Mouse (Mus musculus) hindbrain, embryonic 11.5 days (tissue): ENCODE results near the gene Rpl32. TPM values are rescaled to one million over a fixed set of nuclear protein-coding genes. Genes with fewer than 3 reads are reported as not detected.

Experiments used
- ATAC-seq: fragments of 200-750 bp; cut with Nextera tagmentation; 2 replicates; pipeline ENCODE4 v1.8.0; 2017; ENCODE audit warnings: mild to moderate bottlenecking, moderate TSS enrichment, moderate library complexity; ENCODE audit not compliant: low FRiP score
- DNase-seq: peaks from one replicate; pipeline ENCODE4 v3.0.0-alpha.2; 2015; ENCODE audit warnings: low spot score
- H3K27ac ChIP-seq: fragments of 300-500 bp; sonication (generic); 2 replicates; pipeline ENCODE4 v1.5.1; 2014; ENCODE audit warnings: mild to moderate bottlenecking, low read depth, low read length
- H3K27me3 ChIP-seq: fragments of 300-500 bp; sonication (generic); 2 replicates; pipeline ENCODE4 v1.6.1; 2014; ENCODE audit warnings: mild to moderate bottlenecking, low read length, moderate library complexity, mixed read lengths; ENCODE audit not compliant: control insufficient read depth, insufficient read depth
- H3K36me3 ChIP-seq: fragments of 300-500 bp; sonication (generic); 2 replicates; pipeline ENCODE4 v1.6.1; 2014; ENCODE audit warnings: mild to moderate bottlenecking, low read length, moderate library complexity, mixed read lengths; ENCODE audit not compliant: control insufficient read depth, insufficient read depth
- H3K4me1 ChIP-seq: fragments of 300-500 bp; sonication (generic); replicated peaks from 2 replicates; pipeline ENCODE4 v1.6.1; 2014; ENCODE audit warnings: low read length, mixed read lengths; ENCODE audit not compliant: control insufficient read depth, insufficient read depth
- H3K4me2 ChIP-seq: fragments of 300-500 bp; sonication (generic); replicated peaks from 2 replicates; pipeline ENCODE4 v1.6.1; 2014; ENCODE audit warnings: mild to moderate bottlenecking, low read depth, low read length
- H3K4me3 ChIP-seq: fragments of 300-500 bp; sonication (generic); 2 replicates; pipeline ENCODE4 v1.5.1; 2014; ENCODE audit warnings: low read depth, low read length
- H3K9ac ChIP-seq: fragments of 300-500 bp; sonication (generic); 2 replicates; pipeline ENCODE4 v1.6.1; 2014; ENCODE audit warnings: low read depth, low read length
- H3K9me3 ChIP-seq: fragments of 300-500 bp; sonication (generic); 2 replicates; pipeline ENCODE4 v1.6.1; 2016; ENCODE audit warnings: low read length; ENCODE audit not compliant: control insufficient read depth
- WGBS: fragments of 180-500 bp; shearing (Covaris S2); extraction: QIAGEN DNeasy Blood & Tissue Kit; methylation state at CpG from one replicate; pipeline ENCODE4 v1.1.7; 2014; 5-methylcytosine and 5-hydroxymethylcytosine counted together
- polyA plus RNA-seq: library from polyadenylated mRNA; unstranded; fragments of >200 nt; fragmentation: Nextera tagmentation; extraction: Ambion mirVana; gene quantifications from 2 replicates; pipeline ENCODE4 v1.2.1, GENCODE M21; 2014

Gene Rpl32
- polyA plus RNA-seq, 1 experiment from 2014 or later, result 1,778 TPM

- Histone ChIP-seq H3K9me3 (no peaks in the 10 kb centered on the region), H3K27me3 (no peaks in the 10 kb centered on the region), H3K4me3 (peak within 1 kb of the TSS; percentile 61), H3K4me1 (peaks cover 4% of the 10 kb centered on the region; the same call in 1 of the 2 replicates), H3K36me3 (no peaks in the 10 kb centered on the region), H3K4me2 (peak within 1 kb of the TSS; percentile 50), H3K9ac (peak within 1 kb of the TSS; percentile 66), H3K27ac (peak within 1 kb of the TSS; percentile 43)
- ATAC-seq (peak; percentile 90), DNase-seq (peak; percentile 86)
- under 1% methylated on average over 24 of the region's 28 CpGs for WGBS
These were observed 34.0 kb downstream of the Rpl32 start, which contains the start of gene Cand2 for GRCm38 (mm10) chr6:115774501-115774921. Gene Cand2 (plus strand): TSS chr6:115774538.

- Histone ChIP-seq H3K36me3 (no peaks in the 10 kb centered on the region), H3K9ac (no peak overlapping the region), H3K27me3 (no peaks in the 10 kb centered on the region), H3K27ac (no peak overlapping the region), H3K4me3 (peak overlapping the region; percentile 61), H3K9me3 (no peaks in the 10 kb centered on the region), H3K4me2 (peak overlapping the region; percentile 50), H3K4me1 (peaks cover 4% of the 10 kb centered on the region; the same call in 1 of the 2 replicates)
- WGBS, result 0% methylated on average over 13 of the region's 14 CpGs
- ATAC-seq, result peak; percentile 89
- peak; percentile 80 for DNase-seq
These were observed 34.6 kb downstream of the Rpl32 start for GRCm38 (mm10) chr6:115773966-115774413.

- H3K36me3 ChIP-seq, result no peaks in the 10 kb centered on the region
- H3K9me3 ChIP-seq, result no peaks in the 10 kb centered on the region
- WGBS, result 87% methylated on average over 1 of the region's 1 CpGs
- no peak overlapping the region for H3K4me3 ChIP-seq
- H3K9ac ChIP-seq, result no peak overlapping the region
- no peaks in the 10 kb centered on the region for H3K27me3 ChIP-seq
- no peak for DNase-seq
- H3K27ac ChIP-seq, result no peak overlapping the region
- peaks cover 4% of the 10 kb centered on the region; the same call in 1 of the 2 replicates for H3K4me1 ChIP-seq
- no peak for ATAC-seq
- no peak overlapping the region for H3K4me2 ChIP-seq
These were observed 35.9 kb downstream of the Rpl32 start for GRCm38 (mm10) chr6:115772604-115773003.

- ATAC-seq, result no peak
- peaks cover 4% of the 10 kb centered on the region; the same call in 1 of the 2 replicates for H3K4me1 ChIP-seq
- no peaks in the 10 kb centered on the region for H3K36me3 ChIP-seq
- WGBS, result 80% methylated on average over 6 of the region's 6 CpGs
- no peak overlapping the region for H3K4me2 ChIP-seq
- H3K27me3 ChIP-seq, result no peaks in the 10 kb centered on the region
- H3K4me3 ChIP-seq, result no peak overlapping the region
- H3K9me3 ChIP-seq, result no peaks in the 10 kb centered on the region
- H3K27ac ChIP-seq, result no peak overlapping the region
- DNase-seq, result no peak
- no peak overlapping the region for H3K9ac ChIP-seq
These were observed 36.3 kb downstream of the Rpl32 start for GRCm38 (mm10) chr6:115772201-115772600.

DNA sequence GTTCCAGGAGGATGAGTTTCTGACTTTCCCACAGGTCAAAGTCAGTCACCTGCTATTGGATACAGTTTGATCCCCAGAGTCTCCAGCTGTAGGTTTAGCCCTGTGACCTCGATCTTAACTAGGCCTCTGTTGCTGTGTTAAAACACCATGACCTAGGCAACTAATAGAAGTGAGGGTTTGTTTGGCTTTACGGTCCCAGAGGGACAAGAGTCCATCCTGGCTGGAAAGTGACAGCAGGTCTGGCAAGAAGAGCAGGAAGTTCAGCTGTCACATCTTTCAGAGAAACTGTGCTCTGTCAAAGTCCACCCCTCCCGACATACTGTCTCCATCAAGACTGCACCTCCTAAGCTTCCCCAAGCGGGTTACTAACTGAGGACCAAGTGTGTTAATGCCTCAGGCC lies 37.7 kb downstream of the Rpl32 start:
- WGBS, result 65% methylated on average over 4 of the region's 4 CpGs
- no peak overlapping the region for H3K4me3 ChIP-seq
- no peaks in the 10 kb centered on the region for H3K4me1 ChIP-seq
- no peaks in the 10 kb centered on the region for H3K36me3 ChIP-seq
- no peak overlapping the region for H3K27ac ChIP-seq
- H3K9ac ChIP-seq, result no peak overlapping the region
- DNase-seq (no peak), ATAC-seq (no peak)
- H3K27me3 ChIP-seq, result no peaks in the 10 kb centered on the region
- H3K4me2 ChIP-seq, result no peak overlapping the region
- no peaks in the 10 kb centered on the region for H3K9me3 ChIP-seq

DNA sequence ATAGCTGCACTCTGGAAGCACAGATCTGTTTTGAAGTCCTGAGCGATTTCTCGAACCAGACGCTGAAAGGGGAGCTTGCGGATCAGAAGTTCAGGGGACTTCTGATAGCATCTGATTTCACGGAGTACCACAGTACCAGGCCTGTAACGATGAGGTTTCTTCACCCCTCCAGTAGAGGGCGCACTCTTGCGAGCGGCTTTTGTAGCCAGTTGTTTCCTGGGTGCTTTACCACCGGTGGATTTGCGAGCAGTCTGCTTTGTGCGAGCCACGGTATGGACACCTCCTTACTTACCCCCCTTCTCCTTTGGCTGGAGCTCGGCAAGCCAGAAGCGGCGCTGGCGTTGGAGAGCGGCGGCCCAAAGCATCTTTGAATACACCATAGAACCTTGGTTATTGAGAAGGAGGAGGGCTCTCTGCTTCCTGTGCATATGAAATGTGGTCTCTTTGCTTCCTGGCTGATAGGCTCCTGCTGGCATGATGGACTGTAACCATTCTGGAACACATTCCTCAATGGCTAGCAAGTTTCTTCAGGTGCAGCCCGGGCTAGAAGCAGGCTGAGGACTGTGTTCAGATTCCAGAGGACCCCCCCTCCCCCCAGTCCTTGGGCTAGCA lies 38.4 kb downstream of the Rpl32 start:
- ATAC-seq, result no peak
- Histone ChIP-seq H3K9me3 (no peaks in the 10 kb centered on the region), H3K4me2 (no peak overlapping the region), H3K27ac (no peak overlapping the region), H3K9ac (no peak overlapping the region), H3K4me3 (no peak overlapping the region), H3K27me3 (no peaks in the 10 kb centered on the region), H3K36me3 (no peaks in the 10 kb centered on the region), H3K4me1 (no peaks in the 10 kb centered on the region)
- 87% methylated on average over 20 of the region's 20 CpGs for WGBS
- DNase-seq, result no peak

GRCm38 (mm10) chr6:115768207-115768606 lies 40.3 kb downstream of the Rpl32 start:
- 89% methylated on average over 4 of the region's 4 CpGs for WGBS
- Histone ChIP-seq H3K9me3 (no peaks in the 10 kb centered on the region), H3K4me3 (no peak overlapping the region), H3K9ac (no peak overlapping the region), H3K27me3 (no peaks in the 10 kb centered on the region), H3K27ac (no peak overlapping the region), H3K4me1 (peaks cover 3% of the 10 kb centered on the region; the same call in 1 of the 2 replicates), H3K4me2 (no peak overlapping the region), H3K36me3 (no peaks in the 10 kb centered on the region)
- ATAC-seq, result no peak
- DNase-seq, result no peak

DNA sequence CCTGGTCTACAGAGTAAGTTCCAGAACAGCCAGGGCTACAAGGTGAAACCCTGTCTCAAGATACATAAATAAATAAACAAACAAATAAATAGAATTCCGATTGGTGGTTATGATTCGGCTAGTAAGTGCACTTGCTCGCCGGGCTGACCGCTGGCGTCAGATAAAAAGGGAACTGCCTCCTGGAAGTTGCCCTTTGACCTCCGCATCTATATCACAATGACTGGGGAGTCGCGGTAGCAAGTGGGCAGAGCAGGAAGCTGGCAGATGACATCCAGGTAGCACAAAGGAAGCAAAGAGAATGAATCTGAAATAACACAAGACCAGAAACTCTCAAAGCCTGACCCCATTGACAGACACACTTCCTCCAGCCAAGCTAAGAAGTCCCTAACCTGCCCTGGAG lies 41.2 kb downstream of the Rpl32 start:
- WGBS, result 33% methylated on average over 9 of the region's 9 CpGs
- H3K27me3 ChIP-seq, result no peaks in the 10 kb centered on the region
- DNase-seq, result no peak
- no peak overlapping the region for H3K4me2 ChIP-seq
- no peak overlapping the region for H3K27ac ChIP-seq
- H3K9ac ChIP-seq, result no peak overlapping the region
- no peak for ATAC-seq
- no peaks in the 10 kb centered on the region for H3K36me3 ChIP-seq
- no peak overlapping the region for H3K4me3 ChIP-seq
- H3K9me3 ChIP-seq, result no peaks in the 10 kb centered on the region
- peaks cover 6% of the 10 kb centered on the region; the same call in 1 of the 2 replicates for H3K4me1 ChIP-seq

DNA sequence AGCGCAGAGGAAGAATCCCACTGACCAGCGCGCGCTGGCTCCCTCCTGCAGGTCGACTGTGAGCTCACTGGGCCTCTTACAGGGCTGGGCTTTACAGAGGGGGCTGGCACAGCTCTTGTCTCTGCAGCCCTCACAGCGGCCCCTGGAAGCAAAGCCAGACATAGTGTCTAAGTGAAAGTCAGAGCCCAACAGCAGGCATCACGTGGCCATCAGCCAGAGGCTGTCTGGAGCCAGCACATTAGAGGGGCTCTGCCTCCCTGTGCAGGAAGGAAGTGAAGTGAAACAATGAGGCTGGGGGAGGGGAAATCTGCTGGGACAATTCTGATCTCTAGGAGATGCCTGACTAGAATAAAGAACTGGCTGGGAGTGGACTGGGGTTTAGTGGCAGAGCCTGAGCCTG lies 44.4 kb downstream of the Rpl32 start:
- H3K9me3 ChIP-seq, result no peaks in the 10 kb centered on the region
- peak overlapping the region; percentile 31; the same call in 1 of the 2 replicates for H3K9ac ChIP-seq
- DNase-seq, result peak; percentile 86
- H3K27me3 ChIP-seq, result no peaks in the 10 kb centered on the region
- 9% methylated on average over 7 of the region's 7 CpGs for WGBS
- H3K27ac ChIP-seq, result peak overlapping the region; percentile 86
- H3K4me1 ChIP-seq, result peaks cover 9% of the 10 kb centered on the region; the same call in 1 of the 2 replicates
- 0 out of 2 replicates have a peak overlapping the region, but pooled peaks have one; percentile 17 for H3K4me2 ChIP-seq
- no peak overlapping the region for H3K4me3 ChIP-seq
- ATAC-seq, result peak; percentile 89
- no peaks in the 10 kb centered on the region for H3K36me3 ChIP-seq
